Mouse (Mus musculus) thymus, postnatal 10 days (tissue): ENCODE data around the gene Nfkbie.

ENCODE experiments used
- DNase-seq, 2 experiments: peaks; one replicate each; pipeline ENCODE4 v3.0.0; 2021; ENCODE audit warnings: low spot score in 2 of 2

Nfkbie gene

GRCm38 (mm10) chr17:45543115-45543514 lies 12.4 kb upstream of the Nfkbie start:
- DNase-seq, result no peak

- no peak for DNase-seq
Observed at GRCm38 (mm10) chr17:45544001-45544872, 11.3 kb upstream of the Nfkbie start.

GRCm38 (mm10) chr17:45544873-45545277 lies 10.6 kb upstream of the Nfkbie start:
- no peak for DNase-seq

GRCm38 (mm10) chr17:45545278-45545961 lies 10.1 kb upstream of the Nfkbie start:
- no peak for DNase-seq

GRCm38 (mm10) chr17:45546941-45547340 lies 8.6 kb upstream of the Nfkbie start:
- DNase-seq, result no peak

GRCm38 (mm10) chr17:45547461-45548190 lies 7.9 kb upstream of the Nfkbie start:
- no peak for DNase-seq

- DNase-seq, result peak; percentile 50 to 65
Observed at GRCm38 (mm10) chr17:45548541-45549512, 6.7 kb upstream of the Nfkbie start.

- DNase-seq, result peak; percentile 27 to 64
Observed at GRCm38 (mm10) chr17:45549617-45550181, 5.8 kb upstream of the Nfkbie start, which contains the start of gene Tmem151b. TSS of gene Tmem151b (minus strand) at chr17:45549677.

- no peak for DNase-seq
Observed at GRCm38 (mm10) chr17:45550253-45550652, 5.2 kb upstream of the Nfkbie start.

GRCm38 (mm10) chr17:45551249-45551796 lies 4.2 kb upstream of the Nfkbie start:
- no peak for DNase-seq

- DNase-seq, result peak; percentile 74 to 84
Observed at GRCm38 (mm10) chr17:45551816-45552451, 3.6 kb upstream of the Nfkbie start.

- no peak for DNase-seq
Observed at GRCm38 (mm10) chr17:45553065-45553464, 2.4 kb upstream of the Nfkbie start.

GRCm38 (mm10) chr17:45554420-45554819 lies 1.1 kb upstream of the Nfkbie start:
- no peak for DNase-seq

GRCm38 (mm10) chr17:45556107-45556489 lies 595 bp downstream of the Nfkbie start:
- no peak for DNase-seq

- no peak for DNase-seq
Observed at GRCm38 (mm10) chr17:45556514-45557245, 1.2 kb downstream of the Nfkbie start.

- peak in 1 of 2 experiments; percentile 45 for DNase-seq
Observed at GRCm38 (mm10) chr17:45557246-45557824, 1.8 kb downstream of the Nfkbie start.

GRCm38 (mm10) chr17:45557998-45558862 lies 2.7 kb downstream of the Nfkbie start:
- DNase-seq, result peak in 1 of 2 experiments; percentile 38
